Mouse (Mus musculus): ENCODE results near the gene Gm20390. TPM values are rescaled to one million over a fixed set of nuclear protein-coding genes. Genes with fewer than 3 reads are reported as not detected.

The Gm20390 gene
- polyA plus RNA-seq, 1 experiment from 2014 or later = 351 TPM

DNA sequence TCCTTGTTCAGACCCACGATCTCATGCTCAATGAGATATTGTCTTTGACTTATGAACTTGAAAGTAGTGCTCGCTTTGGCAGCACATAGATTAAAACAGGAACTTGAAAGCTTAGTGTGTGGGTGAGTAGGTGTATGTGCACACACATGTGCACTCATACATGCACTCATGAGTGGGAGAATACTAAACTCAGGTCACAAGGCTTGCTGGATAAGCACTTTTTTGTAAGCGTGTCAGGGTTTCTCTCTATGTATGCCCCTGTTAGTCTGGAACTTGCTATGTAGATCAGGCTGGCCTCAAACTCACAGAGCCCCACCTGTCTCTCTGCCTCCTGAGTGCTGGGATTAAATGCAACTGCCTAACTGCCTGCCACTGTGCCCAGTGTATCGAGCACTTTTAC, 18.9 kb upstream of the Gm20390 start:
- no peak overlapping the region for H3K4me3 ChIP-seq
- no peak for ATAC-seq (ENCODE audit: low FRiP score)
- no peaks in the 10 kb centered on the region for H3K36me3 ChIP-seq
- 88% methylated on average over 4 of the region's 4 CpGs for WGBS
- no peaks in the 10 kb centered on the region for H3K9me3 ChIP-seq
- no peaks in the 10 kb centered on the region for H3K4me1 ChIP-seq (replicated peaks)
- no peaks in the 10 kb centered on the region; the same call in 1 of the 2 replicates for H3K27me3 ChIP-seq
- no peak overlapping the region for H3K27ac ChIP-seq
- no peak overlapping the region; the same call in 1 of the 2 replicates for H3K9ac ChIP-seq
- H3K4me2 ChIP-seq = no peak overlapping the region

DNA sequence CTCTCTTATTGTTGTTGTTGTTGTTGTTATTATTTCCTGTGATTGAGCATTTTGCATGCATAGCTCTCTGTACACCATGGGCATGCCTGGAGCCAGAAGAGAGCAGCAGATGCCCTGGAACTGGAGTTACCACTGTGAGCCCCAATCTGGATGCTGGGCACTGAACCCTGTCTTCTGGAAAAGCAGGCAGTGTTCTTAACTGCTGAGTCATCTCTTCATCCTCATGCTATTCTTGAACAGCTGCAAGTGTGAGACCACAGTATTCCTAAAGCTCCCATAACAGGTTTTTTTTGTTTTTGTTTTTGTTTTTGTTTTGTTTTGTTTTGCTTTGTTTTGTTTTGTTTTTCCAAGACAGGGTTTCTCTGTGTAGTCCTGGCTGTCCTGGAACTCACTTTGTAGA, 18.2 kb upstream of the Gm20390 start:
- Histone ChIP-seq H3K27ac (no peak overlapping the region), H3K27me3 (no peaks in the 10 kb centered on the region; the same call in 1 of the 2 replicates), H3K36me3 (no peaks in the 10 kb centered on the region), H3K4me2 (no peak overlapping the region), H3K9me3 (no peaks in the 10 kb centered on the region), H3K9ac (no peak overlapping the region), H3K4me3 (no peak overlapping the region), H3K4me1 (replicated peaks) (no peaks in the 10 kb centered on the region)
- ATAC-seq (ENCODE audit: low FRiP score) = no peak

- Histone ChIP-seq H3K4me2 (no peak overlapping the region), H3K36me3 (no peaks in the 10 kb centered on the region), H3K9me3 (no peaks in the 10 kb centered on the region), H3K27me3 (no peaks in the 10 kb centered on the region; the same call in 1 of the 2 replicates), H3K27ac (no peak overlapping the region), H3K4me1 (replicated peaks) (no peaks in the 10 kb centered on the region), H3K4me3 (no peak overlapping the region), H3K9ac (no peak overlapping the region)
- ATAC-seq (ENCODE audit: low FRiP score) = no peak
- WGBS = 89% methylated on average over 5 of the region's 5 CpGs
Measured at GRCm38 (mm10) chr11:93985265-93985664, 17.2 kb upstream of the Gm20390 start.

- ATAC-seq (ENCODE audit: low FRiP score) = no peak
- no peaks in the 10 kb centered on the region for H3K36me3 ChIP-seq
- H3K27me3 ChIP-seq = no peaks in the 10 kb centered on the region; the same call in 1 of the 2 replicates
- H3K4me1 ChIP-seq (replicated peaks) = 0 out of 2 replicates have a peak, but pooled peaks cover under 1% of the 10 kb centered on the region
- 97% methylated on average over 3 of the region's 3 CpGs for WGBS
- H3K27ac ChIP-seq = no peak overlapping the region
- no peak overlapping the region for H3K9ac ChIP-seq
- H3K9me3 ChIP-seq = no peaks in the 10 kb centered on the region
- H3K4me2 ChIP-seq = no peak overlapping the region
- H3K4me3 ChIP-seq = no peak overlapping the region
Measured at GRCm38 (mm10) chr11:93984619-93985018, 16.5 kb upstream of the Gm20390 start.

- H3K27me3 ChIP-seq = no peaks in the 10 kb centered on the region
- H3K9ac ChIP-seq = no peak overlapping the region
- H3K27ac ChIP-seq = no peak overlapping the region
- WGBS = 39% methylated on average over 6 of the region's 6 CpGs
- no peak overlapping the region for H3K4me2 ChIP-seq
- no peaks in the 10 kb centered on the region for H3K36me3 ChIP-seq
- no peaks in the 10 kb centered on the region for H3K9me3 ChIP-seq
- no peak overlapping the region for H3K4me3 ChIP-seq
- H3K4me1 ChIP-seq (replicated peaks) = 0 out of 2 replicates have a peak, but pooled peaks cover 7% of the 10 kb centered on the region
- no peak for ATAC-seq (ENCODE audit: low FRiP score)
Measured at GRCm38 (mm10) chr11:93979502-93980049, 11.5 kb upstream of the Gm20390 start.

DNA sequence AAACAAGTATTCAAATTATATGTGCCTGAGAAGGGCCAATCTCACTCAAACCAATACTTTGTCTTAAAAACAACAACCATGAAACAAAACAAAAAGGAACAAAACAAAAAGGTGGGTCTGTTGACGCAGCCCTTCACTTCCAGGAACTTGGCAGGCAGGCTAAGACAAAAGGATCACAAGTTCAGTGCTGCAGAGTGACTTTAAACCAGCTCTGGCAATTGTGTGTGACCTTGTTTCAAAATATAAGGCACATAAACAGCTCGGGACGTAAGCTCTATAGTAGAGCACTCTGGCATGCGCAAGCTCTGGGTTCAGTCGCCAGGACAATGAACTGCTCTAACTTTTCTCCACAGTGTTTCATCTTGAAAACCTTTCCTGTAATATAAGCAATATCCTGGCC, 4.9 kb upstream of the Gm20390 start:
- 90% methylated on average over 5 of the region's 5 CpGs for WGBS
- Histone ChIP-seq H3K27me3 (no peaks in the 10 kb centered on the region), H3K9me3 (no peaks in the 10 kb centered on the region), H3K4me3 (no peak overlapping the region), H3K9ac (no peak overlapping the region), H3K36me3 (no peaks in the 10 kb centered on the region), H3K4me2 (no peak overlapping the region), H3K27ac (no peak overlapping the region), H3K4me1 (replicated peaks) (peaks cover 8% of the 10 kb centered on the region; the same call in 1 of the 2 replicates)
- no peak for ATAC-seq (ENCODE audit: low FRiP score)

DNA sequence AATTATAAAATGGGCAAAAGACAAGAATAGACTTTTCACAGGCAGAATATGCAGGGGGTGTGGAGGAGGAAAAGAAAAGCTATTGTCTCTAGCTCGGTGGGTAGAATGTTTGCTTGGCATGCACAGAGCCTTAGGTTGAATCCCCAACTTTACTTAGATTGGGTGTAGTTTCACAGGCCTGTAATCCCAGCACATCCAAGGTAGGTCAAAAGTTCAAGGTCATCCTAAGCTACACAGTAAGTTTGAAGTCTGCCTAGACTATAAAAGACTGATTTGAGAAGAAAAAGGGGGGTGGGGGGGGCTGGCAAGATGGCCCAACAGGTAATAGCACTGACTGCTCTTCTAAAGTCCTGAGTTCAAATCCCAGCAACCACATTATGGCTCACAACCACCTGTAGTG, 1.7 kb upstream of the Gm20390 start:
- ATAC-seq (ENCODE audit: low FRiP score) = no peak

GRCm38 (mm10) chr11:93969171-93969570, 1.1 kb upstream of the Gm20390 start:
- Histone ChIP-seq H3K4me3 (no peak overlapping the region), H3K36me3 (peaks cover 18% of the 10 kb centered on the region), H3K9ac (no peak overlapping the region; the same call in 1 of the 2 replicates), H3K9me3 (no peaks in the 10 kb centered on the region), H3K4me2 (peak overlapping the region; percentile 42), H3K27ac (peak overlapping the region; percentile 84), H3K27me3 (no peaks in the 10 kb centered on the region), H3K4me1 (replicated peaks) (peaks cover 28% of the 10 kb centered on the region)
- WGBS = 92% methylated on average over 6 of the region's 6 CpGs
- ATAC-seq (ENCODE audit: low FRiP score) = no peak

More for the DNA sequence above, 1.7 kb upstream of the Gm20390 start:
- Histone ChIP-seq H3K9me3 (no peaks in the 10 kb centered on the region), H3K9ac (no peak overlapping the region; the same call in 1 of the 2 replicates), H3K4me3 (no peak overlapping the region), H3K27me3 (no peaks in the 10 kb centered on the region), H3K27ac (no peak overlapping the region), H3K36me3 (peaks cover 12% of the 10 kb centered on the region), H3K4me1 (replicated peaks) (peaks cover 28% of the 10 kb centered on the region), H3K4me2 (no peak overlapping the region)
- WGBS = 70% methylated on average over 1 of the region's 1 CpGs

- H3K9me3 ChIP-seq = no peaks in the 10 kb centered on the region
- H3K9ac ChIP-seq = no peak overlapping the region
- 47% methylated on average over 6 of the region's 6 CpGs for WGBS
- H3K4me3 ChIP-seq = peak overlapping the region; percentile 75
- peaks cover 28% of the 10 kb centered on the region for H3K4me1 ChIP-seq (replicated peaks)
- peak overlapping the region; percentile 84 for H3K27ac ChIP-seq
- peak; percentile 37; the same call in 1 of the 2 replicates for ATAC-seq (ENCODE audit: low FRiP score)
- H3K27me3 ChIP-seq = no peaks in the 10 kb centered on the region
- peak overlapping the region; percentile 42 for H3K4me2 ChIP-seq
- peaks cover 22% of the 10 kb centered on the region for H3K36me3 ChIP-seq
Measured at GRCm38 (mm10) chr11:93968848-93969128, 695 bp upstream of the Gm20390 start.

GRCm38 (mm10) chr11:93967381-93967780, 712 bp downstream of the Gm20390 start:
- 0 out of 2 replicates have a peak, but pooled peaks have one; percentile 11 for ATAC-seq (ENCODE audit: low FRiP score)
- 6% methylated on average over 11 of the region's 11 CpGs for WGBS

GRCm38 (mm10) chr11:93965391-93965790, 2.7 kb downstream of the Gm20390 start:
- Histone ChIP-seq H3K9ac (no peak overlapping the region), H3K27ac (no peak overlapping the region), H3K4me2 (no peak overlapping the region), H3K27me3 (no peaks in the 10 kb centered on the region), H3K4me1 (replicated peaks) (peaks cover 28% of the 10 kb centered on the region), H3K4me3 (no peak overlapping the region), H3K9me3 (no peaks in the 10 kb centered on the region), H3K36me3 (peaks cover 55% of the 10 kb centered on the region)
- no peak for ATAC-seq (ENCODE audit: low FRiP score)
- 94% methylated on average over 6 of the region's 6 CpGs for WGBS

More at GRCm38 (mm10) chr11:93967381-93967780, 712 bp downstream of the Gm20390 start:
- Histone ChIP-seq H3K9ac (peak overlapping the region; percentile 89), H3K4me3 (peak overlapping the region; percentile 75), H3K4me1 (replicated peaks) (peaks cover 28% of the 10 kb centered on the region), H3K9me3 (no peaks in the 10 kb centered on the region), H3K36me3 (peaks cover 36% of the 10 kb centered on the region), H3K27me3 (no peaks in the 10 kb centered on the region), H3K4me2 (peak overlapping the region; percentile 79), H3K27ac (peak overlapping the region; percentile 85)

- Histone ChIP-seq H3K4me1 (replicated peaks) (peaks cover 20% of the 10 kb centered on the region), H3K27ac (no peak overlapping the region), H3K36me3 (peaks cover 78% of the 10 kb centered on the region), H3K27me3 (no peaks in the 10 kb centered on the region), H3K9me3 (no peaks in the 10 kb centered on the region), H3K4me3 (no peak overlapping the region), H3K9ac (no peak overlapping the region), H3K4me2 (no peak overlapping the region)
- 70% methylated on average over 4 of the region's 4 CpGs for WGBS
- ATAC-seq (ENCODE audit: low FRiP score) = no peak
Measured at GRCm38 (mm10) chr11:93963013-93963412, 5.1 kb downstream of the Gm20390 start.

DNA sequence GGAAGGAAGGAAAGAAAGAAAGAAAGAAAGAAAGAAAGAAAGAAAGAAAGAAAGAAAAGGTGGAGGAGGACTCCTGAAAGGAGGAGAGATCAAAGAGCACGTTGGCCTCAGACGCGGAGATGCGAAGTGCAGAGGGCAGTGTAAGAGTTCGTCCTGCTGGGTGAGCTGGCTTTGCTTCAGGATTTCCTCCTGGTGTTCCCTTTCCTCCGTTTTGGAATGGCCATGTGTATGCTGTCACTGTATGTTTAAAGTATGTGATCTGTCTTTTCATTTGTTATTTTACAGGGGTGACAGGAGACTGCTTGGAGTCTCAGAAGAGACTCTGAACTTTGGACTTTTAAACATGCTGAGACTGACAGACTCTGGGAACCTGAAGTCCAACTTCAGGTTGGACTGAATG, 6.6 kb downstream of the Gm20390 start:
- Histone ChIP-seq H3K27ac (no peak overlapping the region), H3K36me3 (peaks cover 87% of the 10 kb centered on the region), H3K4me1 (replicated peaks) (peaks cover 12% of the 10 kb centered on the region), H3K9ac (no peak overlapping the region), H3K27me3 (no peaks in the 10 kb centered on the region), H3K4me3 (no peak overlapping the region), H3K4me2 (no peak overlapping the region), H3K9me3 (no peaks in the 10 kb centered on the region)
- ATAC-seq (ENCODE audit: low FRiP score) = no peak
- 95% methylated on average over 6 of the region's 6 CpGs for WGBS
